Mouse (Mus musculus) CH12.LX (cell line): ENCODE measurements at regions not wholly inside any gene's neighbourhood (a gene's known extent, or its start where the extent isn't known, plus 50 kb on each side); places are given as distances from the start of the nearest gene placed in this dataset.

Experiments used
- DNase-seq: peaks from one replicate; pipeline ENCODE4 v3.0.0-alpha.2; 2013; ENCODE audit errors: extremely low read depth
- H3K27ac ChIP-seq: 2 replicates; pipeline ENCODE4 v1.5.1; 2012; ENCODE audit warnings: low read depth, mild to moderate bottlenecking, control low read depth, moderate library complexity; ENCODE audit not compliant: insufficient read depth
- H3K27me3 ChIP-seq: replicated peaks from 2 replicates; pipeline ENCODE3; 2012; ENCODE audit warnings: inconsistent platforms
- H3K36me3 ChIP-seq, 2 experiments: replicated peaks in 1 of 2; 2 replicates each; pipeline versions ENCODE3 to v1.6.1; 2012; ENCODE audit warnings: inconsistent platforms in 1 of 2, low read length in 1 of 2, mild to moderate bottlenecking in 1 of 2, mixed read lengths in 1 of 2, moderate library complexity in 1 of 2; ENCODE audit not compliant: control insufficient read depth in 1 of 2, insufficient read depth in 1 of 2
- H3K4me1 ChIP-seq, 2 experiments: 2 replicates each; pipeline ENCODE4 v1.6.1; 2012; ENCODE audit warnings: inconsistent platforms in 1 of 2, moderate library complexity in 1 of 2; ENCODE audit not compliant: insufficient read depth in 2 of 2, control insufficient read depth in 1 of 2
- H3K4me2 ChIP-seq: 2 replicates; pipeline ENCODE4 v1.6.1; 2012; ENCODE audit warnings: low read depth, mild to moderate bottlenecking, control low read depth; ENCODE audit not compliant: poor library complexity, insufficient read depth, severe bottlenecking
- H3K4me3 ChIP-seq, 3 experiments: fragments of 150-350 bp in 1 of 3; sonication (generic) in 1 of 3; replicated peaks in 1 of 3; 2 replicates each; pipeline versions ENCODE3 to v1.5.1; 2011 to 2012; ENCODE audit warnings: low read depth in 2 of 3, low read length in 2 of 3, mild to moderate bottlenecking in 2 of 3, moderate library complexity in 2 of 3, control low read depth in 1 of 3, improper control_type of control experiment in 1 of 3, inconsistent platforms in 1 of 3, mixed read lengths in 1 of 3; ENCODE audit not compliant: poor library complexity in 1 of 3
- H3K79me2 ChIP-seq: replicated peaks from 2 replicates; pipeline ENCODE4 v1.6.1; 2012; ENCODE audit warnings: mild to moderate bottlenecking, moderate library complexity; ENCODE audit not compliant: control insufficient read depth, poor library complexity, insufficient read depth, severe bottlenecking; ENCODE audit errors: extremely low read depth
- H3K9ac ChIP-seq: 2 replicates; pipeline ENCODE4 v1.6.1; 2012; ENCODE audit warnings: low read depth, mild to moderate bottlenecking, control low read depth, moderate library complexity; ENCODE audit not compliant: insufficient read depth
- H3K9me3 ChIP-seq: replicated peaks from 2 replicates; pipeline ENCODE3; 2012; ENCODE audit warnings: low read length, inconsistent platforms, mixed read lengths
- BHLHE40 ChIP-seq: IDR thresholded peaks from 2 replicates; pipeline ENCODE4 v1.6.1; 2011; ENCODE audit warnings: mild to moderate bottlenecking, low read depth, low read length, improper control_type of control experiment
- CHD1 ChIP-seq: IDR thresholded peaks from 2 replicates; pipeline ENCODE4 v1.6.1; 2012; ENCODE audit warnings: low read depth, low read length, improper control_type of control experiment, inconsistent platforms
- CHD2 ChIP-seq: IDR thresholded peaks from 2 replicates; pipeline ENCODE4 v1.6.1; 2011; ENCODE audit warnings: low read length, improper control_type of control experiment
- CTCF ChIP-seq, 2 experiments: IDR thresholded peaks in 1 of 2; conservative IDR thresholded peaks in 1 of 2; 2 replicates each; pipeline ENCODE4 v1.5.1; 2011 to 2012; ENCODE audit warnings: low read depth in 2 of 2, low read length in 2 of 2, improper control_type of control experiment in 1 of 2, inconsistent platforms in 1 of 2, mild to moderate bottlenecking in 1 of 2, moderate library complexity in 1 of 2
- ETS1 ChIP-seq: conservative IDR thresholded peaks from 2 replicates; pipeline ENCODE4 v1.6.1; 2012; ENCODE audit warnings: low read depth, mild to moderate bottlenecking, inconsistent platforms, low read length, improper control_type of control experiment, moderate library complexity
- GABPA ChIP-seq: IDR thresholded peaks from 2 replicates; pipeline ENCODE4 v1.6.1; 2012; ENCODE audit warnings: low read depth, low read length, improper control_type of control experiment, inconsistent platforms; ENCODE audit not compliant: insufficient replicate concordance
- IRF4 ChIP-seq: IDR thresholded peaks from 2 replicates; pipeline ENCODE4 v1.6.1; 2014; ENCODE audit warnings: low read depth, mild to moderate bottlenecking, inconsistent platforms, low read length, improper control_type of control experiment
- JUN ChIP-seq: IDR thresholded peaks from 2 replicates; pipeline ENCODE4 v1.6.1; 2011; ENCODE audit warnings: low read depth, mild to moderate bottlenecking, low read length, improper control_type of control experiment, moderate library complexity; ENCODE audit not compliant: insufficient read depth
- JUND ChIP-seq: conservative IDR thresholded peaks from 2 replicates; pipeline ENCODE4 v1.6.1; 2011; ENCODE audit warnings: low read depth, low read length, improper control_type of control experiment
- MAFK ChIP-seq: IDR thresholded peaks from 2 replicates; pipeline ENCODE4 v1.6.1; 2011; ENCODE audit warnings: low read length, improper control_type of control experiment; ENCODE audit not compliant: insufficient replicate concordance
- MAZ ChIP-seq: IDR thresholded peaks from 2 replicates; pipeline ENCODE4 v1.6.1; 2012; ENCODE audit warnings: low read depth, mild to moderate bottlenecking, inconsistent platforms, low read length, improper control_type of control experiment, moderate library complexity
- MEF2A ChIP-seq: IDR thresholded peaks from 2 replicates; pipeline ENCODE4 v1.6.1; 2014; ENCODE audit warnings: low read depth, mild to moderate bottlenecking, inconsistent platforms, low read length, improper control_type of control experiment, borderline replicate concordance
- MXI1 ChIP-seq: IDR thresholded peaks from 2 replicates; pipeline ENCODE4 v1.6.1; 2011; ENCODE audit warnings: mild to moderate bottlenecking, low read depth, low read length, improper control_type of control experiment
- NELFE ChIP-seq: IDR thresholded peaks from 2 replicates; pipeline ENCODE4 v1.6.1; 2011; ENCODE audit warnings: low read depth, low read length, improper control_type of control experiment
- NRF1 ChIP-seq: IDR thresholded peaks from 2 replicates; pipeline ENCODE4 v1.6.1; 2014; ENCODE audit warnings: low read depth, mild to moderate bottlenecking, inconsistent platforms, low read length, improper control_type of control experiment, moderate library complexity
- PAX5 ChIP-seq: IDR thresholded peaks from 2 replicates; pipeline ENCODE4 v1.6.1; 2012; ENCODE audit warnings: low read length, inconsistent platforms, mixed read lengths
- POLR2A ChIP-seq: IDR thresholded peaks from 2 replicates; pipeline ENCODE4 v1.6.1; 2011; ENCODE audit warnings: low read depth, mild to moderate bottlenecking, improper control_type of control experiment, low read length
- RCOR1 ChIP-seq: conservative IDR thresholded peaks from 2 replicates; pipeline ENCODE4 v1.6.1; 2012; ENCODE audit warnings: low read depth, mild to moderate bottlenecking, inconsistent platforms, low read length, improper control_type of control experiment
- SIN3A ChIP-seq: IDR thresholded peaks from 2 replicates; pipeline ENCODE4 v1.6.1; 2012; ENCODE audit warnings: low read length, improper control_type of control experiment, inconsistent platforms
- SMC3 ChIP-seq: IDR thresholded peaks from 2 replicates; pipeline ENCODE4 v1.6.1; 2011; ENCODE audit warnings: low read depth, low read length, improper control_type of control experiment
- TBP ChIP-seq: conservative IDR thresholded peaks from 2 replicates; pipeline ENCODE4 v1.6.1; 2011; ENCODE audit warnings: low read depth, low read length, improper control_type of control experiment
- USF1 ChIP-seq: IDR thresholded peaks from 2 replicates; pipeline ENCODE4 v1.6.1; 2014; ENCODE audit warnings: low read depth, mild to moderate bottlenecking, inconsistent platforms, low read length, improper control_type of control experiment
- ZC3H11A ChIP-seq: IDR thresholded peaks from 2 replicates; pipeline ENCODE4 v1.6.1; 2012; ENCODE audit warnings: low read depth, mild to moderate bottlenecking, inconsistent platforms, low read length, improper control_type of control experiment
- ZKSCAN1 ChIP-seq: IDR thresholded peaks from 2 replicates; pipeline ENCODE4 v1.6.1; 2012; ENCODE audit warnings: low read depth, inconsistent platforms, low read length, improper control_type of control experiment, borderline replicate concordance
- ZMIZ1 ChIP-seq: IDR thresholded peaks from 2 replicates; pipeline ENCODE4 v1.6.1; 2012; ENCODE audit warnings: low read depth, mild to moderate bottlenecking, inconsistent platforms, low read length, improper control_type of control experiment
- dilution Hi-C: fragments of 300-500 bp; cut with MboI; formaldehyde crosslinking; loops from 2 replicates; pipeline ENCODE4 v1.14.3; 2020; ENCODE audit warnings: low sequenced_read_pairs; ENCODE audit not compliant: extremely low pct_unique_long_range_greater_than_20kb, extremely low pct_ligation_motif_present
- in situ Hi-C: fragments of 300-500 bp; cut with MboI; formaldehyde crosslinking; loops from 3 replicates; pipeline ENCODE4 v1.14.3; 2019; ENCODE audit warnings: low sequenced_read_pairs, low pct_ligation_motif_present, low pct_unique_long_range_greater_than_20kb, mixed read lengths

DNA sequence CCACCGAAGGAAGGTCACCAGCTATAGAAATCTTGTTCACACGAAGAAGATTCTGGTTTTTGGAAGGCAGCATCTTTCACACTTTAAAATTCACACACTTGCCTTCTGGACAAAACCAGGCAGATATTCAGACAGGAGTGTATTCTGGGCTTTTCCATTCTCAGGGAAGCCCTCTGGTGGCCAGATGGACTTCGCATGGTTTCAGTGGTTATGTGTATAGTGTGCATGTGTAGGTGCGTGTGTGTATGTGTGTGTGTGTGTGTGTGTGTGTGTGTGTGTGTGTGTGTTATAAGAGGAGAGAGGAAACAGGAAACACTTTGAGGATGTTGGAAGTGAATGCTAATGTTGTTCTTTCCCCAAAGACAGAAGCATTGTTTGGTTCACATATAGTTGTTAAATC is 317.9 kb downstream of the Btg1 start (continued):
- TF ChIP-seq CTCF (conservative IDR thresholded peaks at IDR 0.05 in 1 of 2, IDR thresholded peaks at IDR 0.05 in 1 of 2; ENCODE audit: low read depth in 2 of 2, low read length in 2 of 2) (peak; percentile 18 to 73; a peak in 2 of 4 replicates), CHD1 (no peak), RCOR1 (no peak), MAZ (no peak), MAFK (no peak), ZKSCAN1 (no peak), SIN3A (no peak), ZMIZ1 (no peak), GABPA (no peak), POLR2A (no peak), PAX5 (no peak), TBP (no peak), MEF2A (peak; percentile 16; the same call in 1 of the 2 replicates), ETS1 (no peak), NELFE (no peak)
- TF ChIP-seq, all 38 proteins: peak for 6

GRCm38 (mm10) chr10:96940887-96941518 is 324.2 kb downstream of the Btg1 start:
- no peak for DNase-seq
- dilution Hi-C loops (no loop called here), in situ Hi-C loops (no loop called here)
- no peak overlapping the region for H3K9ac ChIP-seq
- no peak overlapping the region for H3K27ac ChIP-seq
- H3K4me3 ChIP-seq = no peak overlapping the region
- H3K9me3 ChIP-seq = no peaks in the 10 kb centered on the region
- TF ChIP-seq MXI1 (no peak), JUND (no peak)
- H3K79me2 ChIP-seq = no peaks in the 10 kb centered on the region
- no peaks in the 10 kb centered on the region for H3K4me1 ChIP-seq
- no peak overlapping the region for H3K4me2 ChIP-seq
- H3K36me3 ChIP-seq = no peaks in the 10 kb centered on the region
- no peaks in the 10 kb centered on the region for H3K27me3 ChIP-seq

DNA sequence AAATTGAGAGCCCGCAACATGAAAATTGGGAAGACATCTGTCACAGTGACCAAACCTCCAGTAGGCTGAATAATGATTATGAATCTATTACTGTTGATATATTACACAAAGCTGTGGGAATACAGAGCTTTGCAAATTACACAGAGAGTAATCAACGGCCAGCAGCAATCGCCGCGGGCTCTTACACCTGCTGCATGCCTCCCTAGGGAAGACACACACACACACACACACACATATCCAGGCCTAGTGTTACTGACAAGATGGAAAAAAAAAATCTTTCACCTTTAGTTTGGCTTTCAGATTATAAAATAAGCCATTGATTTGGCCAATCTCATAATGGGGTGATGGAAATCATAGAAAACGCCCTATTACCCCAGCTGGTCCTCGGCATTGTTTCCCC is 327.4 kb downstream of the Btg1 start:
- TF ChIP-seq BHLHE40 (no peak), ZC3H11A (no peak), NRF1 (no peak), SMC3 (no peak), CHD2 (no peak), MAFK (no peak), RCOR1 (no peak), CHD1 (no peak), IRF4 (no peak), CTCF (conservative IDR thresholded peaks at IDR 0.05 in 1 of 2, IDR thresholded peaks at IDR 0.05 in 1 of 2; ENCODE audit: low read depth in 2 of 2, low read length in 2 of 2) (no peak), USF1 (no peak), JUN (no peak)
- no peak overlapping the region for H3K9ac ChIP-seq
- no peak overlapping the region for H3K4me2 ChIP-seq
- no peaks in the 10 kb centered on the region for H3K4me1 ChIP-seq
- DNase-seq = no peak
- in situ Hi-C loops (no loop called here), dilution Hi-C loops (no loop called here)
- no peaks in the 10 kb centered on the region for H3K27me3 ChIP-seq
- H3K27ac ChIP-seq = no peak overlapping the region
- H3K36me3 ChIP-seq = no peaks in the 10 kb centered on the region
- no peak overlapping the region for H3K4me3 ChIP-seq
- no peaks in the 10 kb centered on the region for H3K9me3 ChIP-seq
- no peaks in the 10 kb centered on the region for H3K79me2 ChIP-seq
